Mouse (Mus musculus): ENCODE measurements around the gene Eif4e2.

The Eif4e2 gene

GRCm38 (mm10) chr1:87201848-87202247, 11.9 kb upstream of the Eif4e2 start:
- DNase-seq (ENCODE audit: low spot score in 2 of 2) = no peak

GRCm38 (mm10) chr1:87203779-87204178, 9.9 kb upstream of the Eif4e2 start:
- DNase-seq (ENCODE audit: low spot score in 2 of 2) = no peak

GRCm38 (mm10) chr1:87204465-87204864, 9.2 kb upstream of the Eif4e2 start, which contains the start of gene Chrng:
Gene Chrng, plus strand, starts transcription at chr1:87204657.
- no peak for DNase-seq (ENCODE audit: low spot score in 2 of 2)

GRCm38 (mm10) chr1:87205038-87205437, 8.7 kb upstream of the Eif4e2 start:
- DNase-seq (ENCODE audit: low spot score in 2 of 2) = no peak

GRCm38 (mm10) chr1:87205502-87205901, 8.2 kb upstream of the Eif4e2 start:
- DNase-seq (ENCODE audit: low spot score in 2 of 2) = no peak

GRCm38 (mm10) chr1:87206339-87206738, 7.4 kb upstream of the Eif4e2 start:
- no peak for DNase-seq (ENCODE audit: low spot score in 2 of 2)

GRCm38 (mm10) chr1:87211431-87211830, 2.3 kb upstream of the Eif4e2 start:
- DNase-seq (ENCODE audit: low spot score in 2 of 2) = no peak

GRCm38 (mm10) chr1:87214748-87215147, 1.0 kb downstream of the Eif4e2 start:
- no peak for DNase-seq (ENCODE audit: low spot score in 2 of 2)

GRCm38 (mm10) chr1:87217938-87218337, 4.2 kb downstream of the Eif4e2 start:
- peak in 1 of 2 experiments; percentile 14 for DNase-seq (ENCODE audit: low spot score in 2 of 2)

- no peak for DNase-seq (ENCODE audit: low spot score in 2 of 2)
Measured at GRCm38 (mm10) chr1:87225739-87226138, 12.0 kb downstream of the Eif4e2 start.

GRCm38 (mm10) chr1:87226409-87227159, 12.9 kb downstream of the Eif4e2 start:
- DNase-seq (ENCODE audit: low spot score in 2 of 2) = no peak

GRCm38 (mm10) chr1:87227160-87227550, 13.4 kb downstream of the Eif4e2 start:
- no peak for DNase-seq (ENCODE audit: low spot score in 2 of 2)

- DNase-seq (ENCODE audit: low spot score in 2 of 2) = no peak
Measured at GRCm38 (mm10) chr1:87230606-87231005, 16.9 kb downstream of the Eif4e2 start.

GRCm38 (mm10) chr1:87232197-87232596, 18.5 kb downstream of the Eif4e2 start:
- no peak for DNase-seq (ENCODE audit: low spot score in 2 of 2)

GRCm38 (mm10) chr1:87239056-87239455, 25.3 kb downstream of the Eif4e2 start:
- no peak for DNase-seq (ENCODE audit: low spot score in 2 of 2)

- DNase-seq (ENCODE audit: low spot score in 2 of 2) = no peak
Measured at GRCm38 (mm10) chr1:87243021-87243420, 29.3 kb downstream of the Eif4e2 start.

GRCm38 (mm10) chr1:87245430-87245829, 31.7 kb downstream of the Eif4e2 start:
- DNase-seq (ENCODE audit: low spot score in 2 of 2) = no peak

- peak; percentile 82 to 86 for DNase-seq (ENCODE audit: low spot score in 2 of 2)
Measured at GRCm38 (mm10) chr1:87245929-87246815, 32.5 kb downstream of the Eif4e2 start.

GRCm38 (mm10) chr1:87252040-87252609, 38.4 kb downstream of the Eif4e2 start:
- no peak for DNase-seq (ENCODE audit: low spot score in 2 of 2)

- DNase-seq (ENCODE audit: low spot score in 2 of 2) = no peak
Measured at GRCm38 (mm10) chr1:87255173-87255572, 41.5 kb downstream of the Eif4e2 start.

GRCm38 (mm10) chr1:87257691-87258090, 44.0 kb downstream of the Eif4e2 start:
- no peak for DNase-seq (ENCODE audit: low spot score in 2 of 2)

- DNase-seq (ENCODE audit: low spot score in 2 of 2) = no peak
Measured at GRCm38 (mm10) chr1:87258484-87258883, 44.8 kb downstream of the Eif4e2 start.
